11 mouse cellular contexts compared by ENCODE assay signal in the genomic region with DNA sequence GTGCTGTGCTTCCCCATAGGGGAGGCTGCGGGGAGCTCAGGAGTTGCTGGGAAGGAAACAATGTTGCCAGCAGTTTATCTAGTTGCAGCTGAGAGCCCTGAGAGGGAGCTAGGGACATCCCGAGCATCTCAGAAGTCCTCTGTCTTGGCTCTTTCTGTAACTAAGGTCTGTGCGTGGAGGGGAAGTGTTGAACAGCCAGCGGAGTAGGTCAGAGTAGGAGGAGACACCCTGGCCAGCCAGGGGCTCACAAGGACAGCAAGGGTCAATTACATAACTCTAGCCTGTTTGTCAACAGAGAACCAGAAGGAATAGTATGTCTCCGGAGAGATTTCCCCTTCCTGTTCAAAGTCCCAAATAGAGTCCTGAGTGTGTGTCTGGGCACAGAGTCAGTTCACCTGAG. TPM values are rescaled to one million over a fixed set of nuclear protein-coding genes. Genes with fewer than 3 reads are reported as not detected.
DNase-seq lines count a peak whose midpoint lies in the region.
"Had no signal": no experiment of that assay in that cellular context is flagged by ENCODE, and none has a peak within 500 bp of the region (broad histone marks: within the 10 kb centered on the region; RNA-seq: fewer than 3 reads in every experiment).

No protein-coding gene starts in this region.

- peak; percentile 50 for DNase-seq in adrenal gland, postnatal 14 days
- DNase-seq in adrenal gland, postnatal 10 days = no peak
- DNase-seq in layer of hippocampus, adult 9-11 months = peak; percentile 29
- DNase-seq in layer of hippocampus, postnatal 10 days (ENCODE audit: low spot score in 2 of 2) = no peak
- DNase-seq in heart, adult 9 months (ENCODE audit: low spot score in 2 of 2) = peak; percentile 65 to 76
- peak; percentile 75 for DNase-seq in kidney, postnatal 14 days
- no peak for DNase-seq in cerebellum, postnatal 14 days
- no peak for DNase-seq in thymus, postnatal 4 days
- DNase-seq: cerebellum, adult 11 months; liver, postnatal 0 days; right cerebral cortex, adult 18-20 months had no signal

RNA-seq across cellular contexts. Expression of gene Umps, which starts 34.7 kb away (rescaled TPM):
- 38.2 and 40.3 TPM in 2 replicates for total RNA-seq in adrenal gland, postnatal 14 days (2021)
- 10 to 100 TPM; 31.9 to 36.4 TPM for total RNA-seq in adrenal gland, postnatal 10 days (2021)
- total RNA-seq in layer of hippocampus, postnatal 10 days (2021) = 10 to 100 TPM; 17.1 to 18.5 TPM

Comparison
In these comparisons a context has a peak if more than half of its experiments do, and no peak if none do; other contexts are left out.
1. DNase-seq: peak in adrenal gland, postnatal 14 days (single experiment), layer of hippocampus, adult 9-11 months (single experiment), heart, adult 9 months (2 of 2) and kidney, postnatal 14 days (single experiment); none in adrenal gland, postnatal 10 days (single experiment), layer of hippocampus, postnatal 10 days (0 of 2), cerebellum, postnatal 14 days (0 of 2) and thymus, postnatal 4 days (single experiment).